Mouse (Mus musculus): Measurements from ENCODE around the gene Ccdc153. TPM values are rescaled to one million over a fixed set of nuclear protein-coding genes. Genes with fewer than 3 reads are reported as not detected.

Gene Ccdc153
- polyA plus RNA-seq, 1 experiment from 2014 or later, result not detected

GRCm38 (mm10) chr9:44240911-44241310 is 435 bp downstream of the Ccdc153 start:
- ATAC-seq (ENCODE audit: insufficient number of reproducible peaks, insufficient read depth, low FRiP score, low TSS enrichment, low read depth), result no peak
- 71% methylated on average over 5 of the region's 5 CpGs for WGBS
- no peak overlapping the region for H3K4me3 ChIP-seq (replicated peaks)

DNA sequence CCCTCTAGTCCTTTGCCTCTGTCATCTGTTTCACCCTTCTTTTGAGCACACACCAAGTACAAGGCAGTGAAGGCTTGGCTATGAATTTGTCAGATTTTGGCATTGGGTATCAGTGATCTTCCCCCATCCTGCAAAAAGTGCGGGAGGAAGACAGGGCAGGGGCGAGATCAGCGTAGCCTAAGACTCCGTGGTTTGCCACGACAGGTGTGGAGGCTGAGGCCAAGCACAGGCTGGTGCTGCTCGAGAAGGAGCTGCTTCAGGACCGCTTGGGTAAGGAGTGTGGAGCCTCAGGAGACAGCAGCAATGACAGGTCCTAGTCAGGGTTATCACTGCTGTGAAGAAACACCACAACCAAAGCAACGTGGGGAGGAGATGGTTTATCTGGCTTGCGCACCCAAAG is 942 bp downstream of the Ccdc153 start:
- H3K4me1 ChIP-seq (replicated peaks), result peaks cover 6% of the 10 kb centered on the region; the same call in 1 of the 2 replicates
- WGBS, result 73% methylated on average over 9 of the region's 9 CpGs

More at GRCm38 (mm10) chr9:44240911-44241310, 435 bp downstream of the Ccdc153 start:
- no peak overlapping the region for H3K4me2 ChIP-seq
- peaks cover 10% of the 10 kb centered on the region; the same call in 1 of the 2 replicates for H3K27me3 ChIP-seq
- peaks cover 6% of the 10 kb centered on the region; the same call in 1 of the 2 replicates for H3K4me1 ChIP-seq (replicated peaks)
- H3K36me3 ChIP-seq, result no peaks in the 10 kb centered on the region
- H3K9me3 ChIP-seq, result no peaks in the 10 kb centered on the region
- H3K9ac ChIP-seq (replicated peaks), result no peak overlapping the region
- no peak overlapping the region for H3K27ac ChIP-seq

DNA sequence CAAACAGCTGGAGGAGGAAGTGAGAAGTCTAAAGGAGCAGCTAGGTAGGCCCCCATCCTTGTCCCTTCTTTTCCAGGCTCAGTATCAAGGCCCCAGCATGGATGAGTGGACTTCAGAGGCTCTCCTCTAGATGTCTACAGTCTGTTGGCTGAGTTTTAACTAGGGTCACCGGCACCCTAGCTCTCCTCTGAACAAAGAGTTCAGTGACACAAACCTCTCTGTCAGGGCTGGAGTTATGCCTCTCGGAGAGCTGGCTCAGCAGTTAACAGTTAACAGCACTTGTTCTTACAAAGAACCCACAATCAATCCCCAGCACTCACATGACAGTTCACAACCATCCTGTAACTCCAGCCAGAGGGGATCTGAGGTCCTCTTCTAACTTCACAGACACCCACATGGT is 3.1 kb downstream of the Ccdc153 start:
- WGBS, result 53% methylated on average over 2 of the region's 2 CpGs
- no peak overlapping the region for H3K9ac ChIP-seq (replicated peaks)
- peaks cover 10% of the 10 kb centered on the region; the same call in 1 of the 2 replicates for H3K27me3 ChIP-seq
- 0 out of 2 replicates have a peak, but pooled peaks cover 2% of the 10 kb centered on the region for H3K4me1 ChIP-seq (replicated peaks)
- H3K36me3 ChIP-seq, result no peaks in the 10 kb centered on the region
- no peak overlapping the region for H3K4me2 ChIP-seq
- ATAC-seq (ENCODE audit: insufficient number of reproducible peaks, insufficient read depth, low FRiP score, low TSS enrichment, low read depth), result no peak
- H3K4me3 ChIP-seq (replicated peaks), result no peak overlapping the region
- no peaks in the 10 kb centered on the region for H3K9me3 ChIP-seq
- no peak overlapping the region for H3K27ac ChIP-seq

More for the DNA sequence above, 942 bp downstream of the Ccdc153 start:
- H3K9me3 ChIP-seq, result no peaks in the 10 kb centered on the region
- no peak overlapping the region for H3K9ac ChIP-seq (replicated peaks)
- peaks cover 10% of the 10 kb centered on the region; the same call in 1 of the 2 replicates for H3K27me3 ChIP-seq
- H3K4me3 ChIP-seq (replicated peaks), result no peak overlapping the region
- H3K4me2 ChIP-seq, result no peak overlapping the region
- H3K27ac ChIP-seq, result no peak overlapping the region
- no peak for ATAC-seq (ENCODE audit: insufficient number of reproducible peaks, insufficient read depth, low FRiP score, low TSS enrichment, low read depth)
- H3K36me3 ChIP-seq, result no peaks in the 10 kb centered on the region

- no peak overlapping the region for H3K4me3 ChIP-seq (replicated peaks)
- WGBS, result 79% methylated on average over 6 of the region's 6 CpGs
- H3K4me1 ChIP-seq (replicated peaks), result no peaks in the 10 kb centered on the region
- H3K4me2 ChIP-seq, result no peak overlapping the region
- no peaks in the 10 kb centered on the region for H3K36me3 ChIP-seq
- H3K27ac ChIP-seq, result no peak overlapping the region
- H3K9ac ChIP-seq (replicated peaks), result no peak overlapping the region
- H3K27me3 ChIP-seq, result peaks cover 16% of the 10 kb centered on the region
- no peak for ATAC-seq (ENCODE audit: insufficient number of reproducible peaks, insufficient read depth, low FRiP score, low TSS enrichment, low read depth)
- H3K9me3 ChIP-seq, result no peaks in the 10 kb centered on the region
Observed at GRCm38 (mm10) chr9:44247907-44248306, 7.4 kb downstream of the Ccdc153 start.

GRCm38 (mm10) chr9:44249181-44250146 is 9.0 kb downstream of the Ccdc153 start:
- peaks cover 12% of the 10 kb centered on the region for H3K27me3 ChIP-seq
- 48% methylated on average over 26 of the region's 26 CpGs for WGBS
- 0 out of 2 replicates have a peak overlapping the region, but pooled peaks have one; percentile 31 for H3K9ac ChIP-seq (replicated peaks)
- no peaks in the 10 kb centered on the region for H3K9me3 ChIP-seq
- no peak overlapping the region; the same call in 1 of the 2 replicates for H3K4me3 ChIP-seq (replicated peaks)
- peak overlapping the region; percentile 39 for H3K4me2 ChIP-seq
- H3K27ac ChIP-seq, result no peak overlapping the region
- ATAC-seq (ENCODE audit: insufficient number of reproducible peaks, insufficient read depth, low FRiP score, low TSS enrichment, low read depth), result peak; percentile 32; the same call in 1 of the 2 replicates
- H3K36me3 ChIP-seq, result no peaks in the 10 kb centered on the region
- peaks cover 14% of the 10 kb centered on the region for H3K4me1 ChIP-seq (replicated peaks)

DNA sequence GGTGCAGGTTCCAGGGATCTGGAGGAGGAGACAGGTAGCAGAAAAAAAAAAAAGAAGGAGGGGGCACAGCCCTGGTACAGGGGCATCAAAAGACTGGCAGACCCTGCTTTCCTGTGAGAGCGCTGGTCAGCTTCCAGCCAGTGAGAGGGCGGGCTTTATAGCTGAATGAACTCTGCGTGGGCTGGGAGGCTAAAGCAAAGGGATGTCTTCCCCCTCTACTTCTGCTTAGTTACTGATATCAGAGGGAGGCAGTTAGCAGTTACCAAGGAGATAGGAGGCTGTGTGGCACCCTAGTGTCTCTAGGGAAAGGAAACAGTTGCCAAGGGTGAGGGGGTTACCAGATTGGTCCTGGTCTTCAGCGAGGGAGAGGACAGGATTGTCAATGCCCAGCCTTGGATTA is 10.0 kb downstream of the Ccdc153 start:
- WGBS, result 77% methylated on average over 4 of the region's 4 CpGs
- H3K4me2 ChIP-seq, result no peak overlapping the region
- H3K36me3 ChIP-seq, result no peaks in the 10 kb centered on the region
- no peak for ATAC-seq (ENCODE audit: insufficient number of reproducible peaks, insufficient read depth, low FRiP score, low TSS enrichment, low read depth)
- H3K4me1 ChIP-seq (replicated peaks), result peaks cover 23% of the 10 kb centered on the region
- no peak overlapping the region for H3K4me3 ChIP-seq (replicated peaks)
- no peak overlapping the region for H3K9ac ChIP-seq (replicated peaks)
- H3K9me3 ChIP-seq, result no peaks in the 10 kb centered on the region
- no peak overlapping the region for H3K27ac ChIP-seq
- H3K27me3 ChIP-seq, result peaks cover 12% of the 10 kb centered on the region

DNA sequence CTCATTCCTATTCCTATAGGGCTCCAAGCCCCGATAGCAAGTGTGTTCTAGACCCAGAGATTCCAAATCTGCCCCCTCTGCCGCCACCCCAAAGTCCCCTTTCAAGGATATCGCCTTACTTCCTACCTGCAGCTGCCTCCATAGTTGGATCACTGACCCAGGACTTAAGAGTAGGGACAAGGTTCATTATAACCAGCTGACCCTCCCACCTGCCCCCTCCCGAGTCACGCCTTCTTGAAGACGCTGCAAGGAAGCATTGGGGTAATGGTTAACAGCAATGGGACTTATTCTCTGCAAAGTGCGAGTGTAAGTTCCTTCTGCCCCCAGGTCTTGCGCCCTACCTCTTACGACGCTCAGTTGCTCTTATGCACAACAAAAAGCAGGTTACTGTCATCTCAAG is 10.8 kb downstream of the Ccdc153 start, which contains the start of gene Pdzd3:
Gene Pdzd3 (minus strand): TSS at position 158 of the 400 bp plus-strand sequence.
- Histone ChIP-seq H3K36me3 (no peaks in the 10 kb centered on the region), H3K4me1 (replicated peaks) (peaks cover 32% of the 10 kb centered on the region), H3K9ac (replicated peaks) (no peak within 1 kb of the TSS), H3K4me2 (no peak within 1 kb of the TSS), H3K27ac (no peak within 1 kb of the TSS), H3K27me3 (peaks cover 12% of the 10 kb centered on the region), H3K4me3 (replicated peaks) (no peak within 1 kb of the TSS), H3K9me3 (no peaks in the 10 kb centered on the region)
- 73% methylated on average over 10 of the region's 10 CpGs for WGBS
- ATAC-seq (ENCODE audit: insufficient number of reproducible peaks, insufficient read depth, low FRiP score, low TSS enrichment, low read depth), result no peak

- H3K27ac ChIP-seq, result 0 out of 2 replicates have a peak overlapping the region, but pooled peaks have one; percentile 4
Observed at GRCm38 (mm10) chr9:44253441-44253840, 13.0 kb downstream of the Ccdc153 start.

GRCm38 (mm10) chr9:44254508-44255135 is 14.1 kb downstream of the Ccdc153 start:
- no peak overlapping the region for H3K4me3 ChIP-seq (replicated peaks)
- 5% methylated on average over 5 of the region's 5 CpGs for WGBS
- peaks cover 32% of the 10 kb centered on the region for H3K4me1 ChIP-seq (replicated peaks)
- no peaks in the 10 kb centered on the region for H3K9me3 ChIP-seq
- H3K9ac ChIP-seq (replicated peaks), result 0 out of 2 replicates have a peak overlapping the region, but pooled peaks have one; percentile 4
- peaks cover 5% of the 10 kb centered on the region for H3K27me3 ChIP-seq
- peak overlapping the region; percentile 9; the same call in 1 of the 2 replicates for H3K4me2 ChIP-seq
- ATAC-seq (ENCODE audit: insufficient number of reproducible peaks, insufficient read depth, low FRiP score, low TSS enrichment, low read depth), result peak; percentile 39; the same call in 1 of the 2 replicates
- H3K36me3 ChIP-seq, result no peaks in the 10 kb centered on the region
- H3K27ac ChIP-seq, result peak overlapping the region; percentile 59

More at GRCm38 (mm10) chr9:44253441-44253840, 13.0 kb downstream of the Ccdc153 start:
- Histone ChIP-seq H3K4me3 (replicated peaks) (no peak overlapping the region), H3K27me3 (peaks cover 12% of the 10 kb centered on the region), H3K4me1 (replicated peaks) (peaks cover 32% of the 10 kb centered on the region), H3K36me3 (no peaks in the 10 kb centered on the region), H3K4me2 (no peak overlapping the region), H3K9me3 (no peaks in the 10 kb centered on the region), H3K9ac (replicated peaks) (no peak overlapping the region)
- WGBS, result 73% methylated on average over 6 of the region's 6 CpGs
- ATAC-seq (ENCODE audit: insufficient number of reproducible peaks, insufficient read depth, low FRiP score, low TSS enrichment, low read depth), result no peak

DNA sequence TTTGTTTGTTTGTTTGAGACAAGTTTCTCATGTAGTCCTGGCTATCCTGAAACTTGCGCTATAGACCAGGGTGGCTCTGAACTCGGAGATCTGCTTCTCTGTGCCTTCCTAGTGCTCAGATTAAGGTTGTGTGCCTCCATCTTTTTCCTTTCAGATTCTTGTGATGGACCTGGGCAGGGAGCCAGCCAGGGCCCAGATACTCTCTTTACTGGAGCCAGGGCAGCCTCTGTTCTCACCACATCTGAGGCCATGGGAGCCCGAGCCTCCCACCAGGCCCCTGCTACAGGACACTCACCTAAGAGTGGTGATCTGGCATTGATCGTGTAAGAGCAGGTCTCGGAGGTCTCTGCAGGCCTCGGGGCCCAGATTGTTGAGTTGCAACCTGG is 14.7 kb downstream of the Ccdc153 start:
- no peaks in the 10 kb centered on the region for H3K36me3 ChIP-seq
- H3K27me3 ChIP-seq, result peaks cover 3% of the 10 kb centered on the region; the same call in 1 of the 2 replicates
- no peak overlapping the region for H3K4me2 ChIP-seq
- no peak overlapping the region for H3K4me3 ChIP-seq (replicated peaks)
- 48% methylated on average over 6 of the region's 6 CpGs for WGBS
- no peaks in the 10 kb centered on the region for H3K9me3 ChIP-seq
- H3K9ac ChIP-seq (replicated peaks), result no peak overlapping the region
- peak overlapping the region; percentile 59 for H3K27ac ChIP-seq
- peaks cover 32% of the 10 kb centered on the region for H3K4me1 ChIP-seq (replicated peaks)
- no peak for ATAC-seq (ENCODE audit: insufficient number of reproducible peaks, insufficient read depth, low FRiP score, low TSS enrichment, low read depth)

- 87% methylated on average over 8 of the region's 8 CpGs for WGBS
- no peak for ATAC-seq (ENCODE audit: insufficient number of reproducible peaks, insufficient read depth, low FRiP score, low TSS enrichment, low read depth)
- Histone ChIP-seq H3K4me3 (replicated peaks) (no peak overlapping the region), H3K27me3 (peaks cover 1% of the 10 kb centered on the region; the same call in 1 of the 2 replicates), H3K9me3 (no peaks in the 10 kb centered on the region), H3K4me1 (replicated peaks) (peaks cover 32% of the 10 kb centered on the region), H3K27ac (no peak overlapping the region), H3K36me3 (no peaks in the 10 kb centered on the region), H3K9ac (replicated peaks) (no peak overlapping the region), H3K4me2 (no peak overlapping the region)
Observed at GRCm38 (mm10) chr9:44256213-44256612, 15.7 kb downstream of the Ccdc153 start.

Data from limb, embryonic 12.5 days (tissue).